Mouse (Mus musculus): ENCODE data around the gene Sycp3. TPM values are rescaled to one million over a fixed set of nuclear protein-coding genes. Genes with fewer than 3 reads are reported as not detected.
A peak's percentile ranks its signal among the peaks of the same experiment; 100 is the strongest.
"Not testable (repeated sequence)": the region's sequence is repeated elsewhere in the genome, so short reads cannot be mapped to it uniquely, and the experiment has no call there.

Sycp3 gene
- total RNA-seq (2021), result under 1 TPM in 1 of 2 experiments, not detected in 1; 0.25 TPM

- DNase-seq, result no peak
- intact Hi-C loops (cut with DNase I), result no loop called here
Measured at GRCm38 (mm10) chr10:88459502-88459992, at the start of gene Sycp3. TSS of gene Sycp3 (plus strand) at chr10:88459569.

- intact Hi-C loops (cut with DNase I), result no loop called here
- no peak for DNase-seq
Measured at GRCm38 (mm10) chr10:88409751-88410150, 49.6 kb upstream of the Sycp3 start.

GRCm38 (mm10) chr10:88412290-88412995 lies 46.9 kb upstream of the Sycp3 start:
- intact Hi-C loops (cut with DNase I), result no loop called here
- DNase-seq, result no peak

GRCm38 (mm10) chr10:88417686-88418085 lies 41.7 kb upstream of the Sycp3 start:
- intact Hi-C loops (cut with DNase I), result no loop called here
- no peak for DNase-seq

- no peak for DNase-seq
- intact Hi-C loops (cut with DNase I), result no loop called here
Measured at GRCm38 (mm10) chr10:88420141-88420541, 39.2 kb upstream of the Sycp3 start.

- DNase-seq, result no peak
Measured at GRCm38 (mm10) chr10:88420655-88421435, 38.5 kb upstream of the Sycp3 start.

GRCm38 (mm10) chr10:88426158-88426816 lies 33.1 kb upstream of the Sycp3 start:
- intact Hi-C loops (cut with DNase I), result loop anchor here (1.0 kb wide), 1 partner anchor 50 kb away; no protein-coding TSS in a partner anchor

More at GRCm38 (mm10) chr10:88420655-88421435, 38.5 kb upstream of the Sycp3 start:
- intact Hi-C loops (cut with DNase I), result no loop called here

GRCm38 (mm10) chr10:88426896-88427295 lies 32.5 kb upstream of the Sycp3 start:
- intact Hi-C loops (cut with DNase I), result loop anchor here (1.0 kb wide), 1 partner anchor 51 kb away; no protein-coding TSS in a partner anchor
- DNase-seq, result no peak

More at GRCm38 (mm10) chr10:88426158-88426816, 33.1 kb upstream of the Sycp3 start:
- DNase-seq, result peak; percentile 52 to 60

GRCm38 (mm10) chr10:88427998-88428397 lies 31.4 kb upstream of the Sycp3 start:
- intact Hi-C loops (cut with DNase I), result no loop called here
- no peak for DNase-seq

- intact Hi-C loops (cut with DNase I), result no loop called here
- no peak for DNase-seq
Measured at GRCm38 (mm10) chr10:88441224-88441623, 18.1 kb upstream of the Sycp3 start.

GRCm38 (mm10) chr10:88451221-88451620 lies 8.1 kb upstream of the Sycp3 start:
- intact Hi-C loops (cut with DNase I), result no loop called here
- peak; percentile 27 to 28 for DNase-seq

- intact Hi-C loops (cut with DNase I), result no loop called here
- no peak for DNase-seq
Measured at GRCm38 (mm10) chr10:88451990-88452389, 7.4 kb upstream of the Sycp3 start.

GRCm38 (mm10) chr10:88457816-88458215 lies 1.6 kb upstream of the Sycp3 start:
- no peak for DNase-seq
- intact Hi-C loops (cut with DNase I), result no loop called here

- DNase-seq, result no peak
- intact Hi-C loops (cut with DNase I), result no loop called here
Measured at GRCm38 (mm10) chr10:88460122-88460820, 902 bp downstream of the Sycp3 start.

- intact Hi-C loops (cut with DNase I); DNase-seq: not testable (repeated sequence)
Measured at GRCm38 (mm10) chr10:88482866-88483265, 23.5 kb downstream of the Sycp3 start.

- no peak for DNase-seq
- intact Hi-C loops (cut with DNase I), result loop anchor here (5.0 kb wide), 1 partner anchor 179 kb away; no protein-coding TSS in a partner anchor
Measured at GRCm38 (mm10) chr10:88488629-88489028, 29.3 kb downstream of the Sycp3 start.

- DNase-seq, result no peak
- intact Hi-C loops (cut with DNase I), result no loop called here
Measured at GRCm38 (mm10) chr10:88491632-88492031, 32.3 kb downstream of the Sycp3 start.

GRCm38 (mm10) chr10:88492658-88493057 lies 33.3 kb downstream of the Sycp3 start:
- intact Hi-C loops (cut with DNase I), result no loop called here
- DNase-seq, result no peak

GRCm38 (mm10) chr10:88494959-88495587 lies 35.7 kb downstream of the Sycp3 start:
- DNase-seq, result no peak
- intact Hi-C loops (cut with DNase I), result no loop called here

Data from heart, postnatal 36 days (tissue).